Mouse (Mus musculus) monocyte, adult 2 months (primary cell): Measurements from ENCODE around the gene Washc1.
A peak's percentile ranks its signal among the peaks of the same experiment; 100 is the strongest.
"Not testable (repeated sequence)": the region's sequence is repeated elsewhere in the genome, so short reads cannot be mapped to it uniquely, and the experiment has no call there.

Source experiments
- DNase-seq, 2 experiments: peaks; one replicate each; pipeline ENCODE4 v3.0.0; 2022; ENCODE audit warnings: low spot score in 2 of 2, low read depth in 1 of 2

The Washc1 gene

GRCm38 (mm10) chr17:66110746-66111145 lies 599 bp upstream of the Washc1 start:
- DNase-seq = no peak

DNA sequence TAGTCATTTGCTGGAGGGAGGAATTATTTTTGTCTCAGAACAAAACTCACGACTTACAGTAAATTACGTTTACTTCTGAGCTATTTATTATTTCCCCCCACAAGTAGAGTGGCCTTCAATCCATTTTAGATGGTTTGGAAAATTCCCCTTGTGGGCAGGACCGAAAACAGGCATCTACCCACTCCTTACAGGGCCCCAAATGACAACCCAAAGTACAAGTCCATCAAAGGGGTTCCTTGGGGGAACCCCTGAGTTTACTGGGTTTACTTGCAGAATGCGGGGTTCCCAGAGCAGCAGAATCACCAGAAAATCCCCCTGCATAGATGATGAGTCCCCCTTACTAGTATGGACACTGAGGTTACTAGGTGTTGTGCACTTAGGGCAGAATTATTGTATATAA lies 821 bp downstream of the Washc1 start:
- no peak for DNase-seq

- DNase-seq = no peak
Observed at GRCm38 (mm10) chr17:66118991-66119390, 7.6 kb downstream of the Washc1 start.

DNA sequence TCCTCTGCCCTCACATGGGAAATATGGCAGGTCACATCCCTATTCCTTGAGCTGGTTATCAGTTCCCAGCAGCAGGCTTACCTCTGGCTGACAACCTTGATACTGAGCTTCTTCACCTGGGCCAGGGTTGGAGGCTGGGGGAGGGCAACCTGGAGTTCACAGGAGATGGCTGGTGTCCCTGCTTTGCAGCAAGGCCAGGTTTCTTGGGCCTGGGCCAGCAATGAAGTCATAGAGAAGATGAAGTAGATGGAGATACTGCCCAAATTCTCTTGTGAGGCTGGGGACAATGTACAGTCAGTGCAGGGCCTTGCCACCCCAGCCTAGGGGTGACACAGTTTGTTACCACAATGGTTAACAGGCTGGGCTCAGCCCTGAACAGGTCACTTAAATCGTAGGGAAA lies 9.4 kb downstream of the Washc1 start:
- no peak for DNase-seq

GRCm38 (mm10) chr17:66123066-66123815 lies 11.9 kb downstream of the Washc1 start, which contains the start of gene Ddx11:
Gene Ddx11 (plus strand): TSS chr17:66123520.
- peak; percentile 56 to 87 for DNase-seq

DNA sequence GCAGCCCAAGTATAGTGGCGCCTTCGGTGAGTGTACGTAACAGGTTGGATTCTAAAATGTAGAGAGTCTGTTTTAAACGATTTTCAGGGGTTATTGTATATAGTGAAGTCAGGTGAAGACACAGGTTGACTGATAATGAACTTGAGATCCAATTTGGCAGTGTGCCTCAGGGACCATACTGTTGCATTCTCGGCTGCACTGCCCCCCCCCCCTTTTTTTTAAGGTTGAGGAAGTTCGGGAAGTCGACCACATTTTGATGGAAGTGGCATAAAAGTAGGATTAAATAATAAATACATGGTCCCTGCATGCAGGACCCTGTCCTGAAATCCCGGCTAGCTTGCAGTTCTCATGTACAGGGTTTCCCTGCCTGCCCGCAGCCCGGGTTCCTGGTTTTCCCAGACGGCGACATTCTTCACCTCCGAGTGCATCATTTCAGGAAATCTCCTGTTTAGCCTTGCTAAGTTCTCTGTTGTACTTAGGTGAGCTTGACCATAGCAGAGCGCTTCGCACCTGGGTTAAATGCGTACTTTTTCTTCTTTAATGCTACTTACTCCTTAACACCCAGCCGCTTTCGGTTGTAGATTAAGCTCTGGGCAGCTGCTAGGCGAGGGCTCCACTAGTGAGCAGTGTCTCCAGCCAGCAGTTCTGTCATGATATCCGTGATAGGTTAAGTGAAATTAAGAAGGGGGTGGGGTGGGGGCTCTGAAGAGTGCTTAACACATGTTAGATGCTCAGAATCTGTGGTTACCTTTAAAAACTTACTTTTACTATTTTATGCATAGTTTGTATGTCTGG lies 12.7 kb downstream of the Washc1 start:
- no peak for DNase-seq

GRCm38 (mm10) chr17:66125211-66125610 lies 13.9 kb downstream of the Washc1 start:
- no peak for DNase-seq

GRCm38 (mm10) chr17:66130371-66130770 lies 19.0 kb downstream of the Washc1 start:
- no peak for DNase-seq

DNA sequence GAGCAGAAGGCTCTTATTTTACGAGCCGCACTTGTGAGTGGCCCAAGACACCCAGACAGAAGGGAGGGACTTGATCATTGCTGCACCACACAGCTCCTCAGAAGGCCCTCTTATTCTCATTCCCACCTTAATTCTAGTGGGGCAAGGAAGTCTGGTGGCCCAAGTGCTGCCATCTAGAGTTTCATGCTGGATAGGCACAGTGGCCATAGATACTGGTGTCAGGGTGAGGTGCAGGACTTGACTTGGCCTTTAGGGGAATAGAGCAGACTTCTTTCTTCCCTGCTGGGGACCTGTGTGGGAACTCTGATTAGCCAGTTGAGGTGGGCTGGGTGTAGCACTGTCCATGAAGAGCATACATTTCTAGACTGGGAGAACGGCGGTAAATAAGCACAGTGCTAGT lies 19.9 kb downstream of the Washc1 start:
- DNase-seq = no peak

DNA sequence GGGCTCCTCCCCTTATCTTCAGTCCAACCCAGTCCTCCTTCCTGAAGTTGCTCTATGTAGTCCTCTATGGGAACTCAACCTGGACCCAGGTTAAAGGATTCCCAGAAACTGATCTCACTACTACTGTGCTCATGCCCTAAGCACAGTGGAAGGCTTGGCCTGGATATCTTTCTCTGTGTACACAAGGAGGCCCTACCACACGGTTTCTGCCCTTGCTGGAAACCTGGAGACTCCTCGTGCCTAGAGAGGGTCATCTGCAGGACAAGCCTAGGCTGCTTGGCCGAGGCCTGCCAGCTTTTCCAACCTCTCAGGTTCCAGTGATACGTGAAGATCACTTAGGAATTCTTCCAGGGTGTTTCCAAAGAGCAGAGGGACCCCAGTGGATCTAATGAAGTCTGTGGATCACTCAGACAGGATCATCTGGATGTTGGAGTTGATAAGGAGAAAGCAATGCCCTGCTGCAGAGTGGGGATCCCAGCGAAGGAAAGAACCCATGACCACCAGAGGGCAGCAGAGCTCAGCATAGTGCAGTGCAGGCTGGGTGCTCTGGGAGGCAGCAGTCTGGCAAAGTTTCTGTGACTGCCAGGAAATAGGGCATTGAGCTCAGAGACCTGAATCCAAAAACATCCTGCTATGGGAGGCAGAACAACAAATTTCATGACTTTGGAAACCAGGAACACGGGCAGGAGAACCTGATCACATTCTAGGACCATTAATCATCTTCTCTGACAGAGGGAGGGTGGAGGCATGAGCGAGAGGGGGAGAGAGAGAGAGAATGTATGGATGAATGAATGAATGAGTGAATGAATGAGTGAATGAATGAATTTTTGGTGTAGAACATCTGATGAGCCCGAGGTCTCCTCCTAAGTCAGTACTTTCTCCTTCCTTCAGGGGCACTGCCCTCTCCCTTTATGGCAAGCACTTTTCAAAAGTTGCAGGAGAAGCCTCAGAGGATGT lies 41.6 kb downstream of the Washc1 start:
- not testable (repeated sequence) for DNase-seq

GRCm38 (mm10) chr17:66153735-66154423 lies 42.5 kb downstream of the Washc1 start:
- DNase-seq = not testable (repeated sequence)

- no peak for DNase-seq
Observed at GRCm38 (mm10) chr17:66154876-66155275, 43.5 kb downstream of the Washc1 start.

- DNase-seq = no peak
Observed at GRCm38 (mm10) chr17:66158271-66158670, 46.9 kb downstream of the Washc1 start.

DNA sequence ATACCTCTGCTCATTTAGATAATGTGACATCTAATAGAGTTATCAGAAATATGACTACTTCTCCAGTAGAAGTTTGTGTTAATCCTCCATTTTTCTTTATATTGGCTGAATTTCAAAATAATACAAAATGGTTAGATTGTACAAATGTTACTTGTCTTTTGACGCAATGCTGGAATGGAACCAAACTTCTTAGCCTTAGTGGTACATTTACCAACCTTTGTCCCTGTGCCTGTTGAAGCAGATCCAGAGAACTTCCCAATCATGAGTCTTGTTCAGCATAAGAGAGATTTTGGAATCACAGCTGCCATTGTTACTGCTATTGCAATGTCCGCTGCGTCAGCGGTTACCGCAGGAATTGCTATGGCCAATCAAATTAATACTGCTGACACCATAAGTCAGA lies 55.8 kb downstream of the Washc1 start:
- DNase-seq = not testable (repeated sequence)
